Mouse (Mus musculus) cerebellum, adult 11-12 months (tissue): ENCODE measurements at regions not wholly inside any gene's neighbourhood (a gene's known extent, or its start where the extent isn't known, plus 50 kb on each side); places are given as distances from the start of the nearest gene placed in this dataset.

Experiments used
- DNase-seq: peaks from one replicate; pipeline ENCODE4 v3.0.0; 2022

DNA sequence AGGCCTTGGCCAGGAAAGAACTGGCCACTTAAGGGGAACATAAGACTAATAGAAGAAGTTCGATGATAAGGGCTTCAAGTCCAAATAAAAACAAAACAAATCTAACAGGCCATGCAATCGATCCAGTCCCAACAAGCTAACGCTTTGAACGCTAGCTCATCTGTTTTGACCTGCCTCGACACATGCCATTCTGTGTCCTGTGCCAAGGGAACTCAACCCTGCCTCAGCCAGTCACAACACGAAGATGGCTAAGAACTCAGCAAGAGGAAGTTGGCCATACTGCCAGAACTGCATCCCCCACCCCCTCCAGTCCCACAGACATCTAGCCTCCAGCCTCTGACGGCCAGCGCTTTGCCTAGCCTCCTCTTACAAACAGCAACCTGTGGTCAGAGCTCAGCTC is 259.1 kb downstream of the Gm12728 start:
- DNase-seq = no peak

DNA sequence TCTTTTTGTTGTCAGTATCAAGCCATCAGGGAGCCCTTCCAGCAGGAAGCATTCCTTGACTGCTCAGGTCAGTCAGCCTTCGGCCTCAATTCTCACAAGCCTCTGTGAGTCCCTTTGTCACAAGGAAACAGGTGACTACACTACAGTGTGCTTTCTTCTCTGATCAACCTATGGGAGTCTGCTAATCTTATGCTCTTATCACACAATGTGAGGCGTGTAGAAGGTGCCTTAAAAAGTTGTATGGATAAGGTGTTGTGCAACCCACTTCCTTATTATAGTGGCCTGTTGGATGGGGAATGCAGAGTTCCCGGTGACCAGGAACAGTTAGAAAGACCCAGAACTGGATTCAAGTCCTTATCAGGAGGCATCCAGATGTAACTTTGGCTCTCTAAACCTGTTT is 260.2 kb downstream of the Gm12728 start:
- no peak for DNase-seq

DNA sequence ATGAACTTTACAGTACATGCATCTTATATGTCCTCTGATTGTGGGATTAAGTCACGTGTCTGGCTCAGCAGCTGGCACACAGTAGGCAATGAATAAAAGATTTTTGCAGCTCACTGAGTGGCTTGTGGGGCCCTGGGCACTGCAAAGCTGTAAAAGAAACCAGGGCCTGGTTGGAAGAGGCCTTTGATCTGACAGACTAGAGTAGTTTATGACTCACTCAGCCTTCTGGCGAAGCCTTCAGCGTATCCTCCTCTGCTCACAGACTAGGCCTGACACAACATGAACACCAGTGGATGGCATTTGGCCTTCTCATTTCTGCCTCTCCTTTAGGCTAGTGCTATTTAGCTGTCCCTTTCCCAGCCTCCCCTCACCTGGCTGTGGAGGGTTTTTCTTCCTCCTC is 260.6 kb downstream of the Gm12728 start:
- no peak for DNase-seq

DNA sequence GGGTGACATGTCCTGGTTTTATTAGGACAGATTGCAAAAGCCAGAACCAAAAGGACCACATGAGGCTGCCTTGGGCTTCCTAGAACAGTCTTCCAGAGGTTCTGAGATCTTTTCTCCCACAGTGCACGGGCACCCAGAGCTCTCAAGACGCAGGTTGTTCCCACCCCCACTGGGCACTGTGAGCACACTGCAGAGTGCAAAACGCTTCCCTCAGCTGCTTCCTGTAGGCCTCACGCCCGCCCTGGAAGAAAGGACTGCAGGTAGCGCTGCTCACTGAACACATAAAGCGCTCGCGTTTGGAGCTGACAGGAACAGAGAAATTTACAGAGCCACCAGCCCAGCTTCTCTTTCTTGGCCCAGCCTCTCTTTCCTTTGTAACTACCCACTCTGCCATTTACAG is 262.5 kb upstream of the Usp24 start:
- no peak for DNase-seq

DNA sequence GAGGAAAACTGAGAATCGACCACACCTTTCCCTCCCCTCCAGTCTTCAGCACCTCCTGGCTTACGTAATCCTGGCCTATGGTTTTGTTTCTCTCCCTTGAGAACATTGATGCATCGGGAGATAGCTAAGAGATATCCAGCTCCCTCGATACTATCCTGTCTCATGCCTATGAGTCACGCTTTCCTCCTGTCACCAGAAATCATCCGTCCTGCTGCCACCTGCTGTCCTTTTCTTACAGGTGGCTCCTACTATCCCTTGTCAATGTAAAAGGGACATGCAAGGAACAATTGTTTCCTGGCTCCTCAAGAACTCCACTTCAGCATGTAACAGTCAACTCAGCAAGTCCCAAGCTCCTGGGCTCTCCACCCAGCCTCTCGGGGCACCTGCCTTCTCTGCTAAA is 261.7 kb upstream of the Usp24 start:
- DNase-seq = no peak

DNA sequence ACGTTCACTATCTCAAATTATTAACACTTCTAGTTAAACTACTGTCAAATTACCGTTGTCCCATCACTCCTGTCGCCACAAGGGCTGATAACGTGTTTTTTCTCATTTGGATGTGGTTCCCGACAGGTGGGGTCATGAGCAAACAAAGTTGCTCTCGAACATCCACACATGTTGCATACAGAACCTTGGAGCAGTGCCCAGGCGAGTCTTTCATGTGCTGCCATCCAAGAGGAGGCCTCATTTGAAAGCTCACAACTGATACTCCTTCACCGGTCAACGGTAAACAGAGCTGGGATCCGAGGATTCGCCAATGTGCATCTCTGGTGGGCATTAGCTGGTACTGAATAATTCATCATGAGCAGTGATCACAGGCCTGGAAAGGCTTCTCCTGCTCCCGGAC is 253.4 kb upstream of the Usp24 start:
- DNase-seq = no peak

DNA sequence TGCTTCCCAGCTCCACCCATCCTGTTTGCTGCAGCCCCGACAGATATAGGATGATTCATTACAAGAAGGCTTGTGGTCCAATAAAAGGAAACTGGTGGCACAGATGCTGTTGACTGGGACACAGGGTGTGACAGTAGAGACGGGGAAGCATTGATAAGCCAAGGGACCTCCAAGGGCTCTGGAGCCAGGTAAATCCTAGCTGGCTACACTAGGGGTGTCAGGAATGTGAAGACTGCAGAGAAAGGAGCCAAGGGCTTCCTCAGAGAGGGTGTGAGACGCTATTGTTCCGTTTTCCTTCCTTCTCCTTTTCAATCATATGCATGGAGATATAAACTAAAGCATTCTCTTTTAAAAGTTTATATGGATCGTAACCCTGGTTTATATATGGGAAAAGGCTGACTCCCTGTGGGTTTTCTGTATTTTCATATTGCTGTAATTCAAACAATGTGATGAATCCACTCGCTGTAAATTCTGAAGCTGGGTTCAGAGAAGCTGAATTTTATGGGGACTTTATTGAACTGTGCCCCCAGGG is 252.1 kb upstream of the Usp24 start:
- DNase-seq = no peak

DNA sequence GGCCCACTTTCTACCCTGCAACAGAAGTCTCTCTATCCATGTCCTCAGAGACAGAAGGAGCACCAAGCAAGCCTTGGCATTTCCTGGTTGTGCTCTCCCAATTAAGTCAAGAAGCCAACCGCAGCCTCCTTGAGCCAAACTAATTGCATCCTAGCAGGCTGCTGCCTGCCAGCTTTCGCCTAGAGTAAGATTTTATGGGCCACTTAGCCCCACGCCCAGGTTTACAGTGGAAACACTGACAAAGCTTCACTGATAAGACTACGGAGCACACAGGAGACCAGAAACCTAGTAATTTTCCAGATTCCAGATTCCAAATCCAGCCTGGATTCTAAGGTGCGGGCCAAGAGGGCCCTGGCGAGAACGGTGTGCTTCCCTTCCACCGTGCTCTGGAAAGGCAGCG is 249.0 kb upstream of the Usp24 start:
- no peak for DNase-seq

DNA sequence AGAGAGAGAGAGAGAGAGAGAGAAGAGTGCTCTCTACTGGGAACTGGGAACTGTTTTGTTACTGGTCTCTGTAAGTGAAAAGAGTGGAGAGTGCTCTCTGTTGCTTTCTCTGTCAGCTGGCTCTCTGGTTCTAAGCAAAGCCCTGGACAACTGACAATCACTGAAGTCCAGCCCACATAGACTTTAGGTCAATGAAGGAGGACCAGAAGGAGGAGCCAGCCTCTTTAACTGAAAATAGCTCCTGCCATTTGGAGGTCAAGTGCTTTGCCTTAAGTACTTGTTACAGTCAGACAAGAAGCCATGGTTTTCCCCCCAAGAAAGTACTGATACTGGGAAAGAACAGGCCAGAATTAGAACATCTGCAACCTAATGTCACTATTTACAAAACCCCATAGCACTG is 232.5 kb upstream of the Usp24 start:
- no peak for DNase-seq

DNA sequence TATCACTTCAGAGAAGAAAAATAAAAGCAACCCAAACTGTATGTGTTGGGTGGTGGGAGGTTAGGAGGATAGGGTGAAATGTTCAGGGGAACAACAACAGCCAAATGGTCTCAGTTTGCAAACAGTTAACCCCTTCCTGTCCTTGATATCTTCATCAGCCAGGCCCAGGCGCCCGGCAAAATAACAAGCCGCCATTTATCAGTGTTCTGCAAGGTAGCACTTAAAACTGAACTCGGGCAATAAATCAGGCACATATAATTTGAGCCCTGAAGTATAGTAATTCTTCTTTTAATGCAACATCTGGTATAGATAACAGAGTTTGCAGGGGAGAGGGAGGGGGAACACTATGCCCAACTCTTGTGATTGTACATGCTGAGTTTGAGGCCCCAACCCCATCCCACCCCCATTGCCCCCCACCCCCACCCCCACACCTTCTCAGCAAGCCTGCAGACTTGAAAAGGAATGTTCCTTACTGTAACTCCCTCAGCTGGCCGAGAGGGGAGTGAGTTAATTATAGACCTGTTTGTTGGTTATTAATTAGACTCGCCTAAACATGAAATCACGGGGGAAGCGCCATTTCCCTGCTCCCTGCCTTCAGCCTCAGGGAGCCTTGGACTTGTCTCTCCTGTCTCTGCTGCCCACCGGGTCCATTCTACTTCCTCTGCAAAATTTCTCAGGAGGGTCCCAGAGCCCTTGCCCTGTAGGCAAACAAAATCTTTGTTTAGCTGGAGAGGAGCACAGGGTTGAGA is 223.9 kb upstream of the Usp24 start:
- no peak for DNase-seq

DNA sequence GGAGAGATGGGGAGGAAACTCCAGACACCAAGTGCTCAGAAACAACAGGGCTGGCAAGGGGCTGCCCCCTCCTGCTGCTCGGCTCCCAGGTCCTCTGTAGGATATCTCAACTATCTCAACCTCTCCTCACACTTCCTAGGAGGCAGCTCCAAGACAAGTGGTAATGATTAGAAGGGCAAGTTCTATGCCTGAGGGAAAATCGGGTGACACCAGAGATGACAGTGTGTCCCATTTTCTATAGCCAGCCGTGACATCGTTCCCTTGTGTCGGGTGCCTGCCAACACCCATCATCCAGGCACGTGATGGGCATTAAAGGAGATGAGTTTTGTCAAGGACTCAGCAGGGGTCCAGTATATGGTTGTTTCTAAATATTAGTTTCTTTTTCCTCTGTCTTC is 223.3 kb upstream of the Usp24 start:
- no peak for DNase-seq

DNA sequence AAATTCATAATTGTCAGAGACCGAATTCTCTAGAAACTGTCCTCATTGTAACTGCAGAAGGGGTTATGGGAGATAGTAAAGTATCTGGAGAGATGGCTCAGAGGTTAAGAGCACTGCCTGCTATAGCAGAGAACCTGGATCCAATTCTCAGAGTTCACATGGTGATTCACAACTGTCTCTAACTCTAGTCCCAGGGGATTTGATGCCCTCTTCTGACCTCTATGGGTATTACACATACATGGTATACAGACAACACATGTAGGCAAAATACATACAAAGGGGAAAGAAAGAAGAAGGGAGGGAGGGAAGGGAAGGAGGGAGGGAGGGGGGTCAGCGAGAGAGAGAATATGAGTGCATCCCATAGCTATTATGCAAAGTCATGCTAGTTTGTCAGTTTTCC is 222.8 kb upstream of the Usp24 start:
- no peak for DNase-seq

DNA sequence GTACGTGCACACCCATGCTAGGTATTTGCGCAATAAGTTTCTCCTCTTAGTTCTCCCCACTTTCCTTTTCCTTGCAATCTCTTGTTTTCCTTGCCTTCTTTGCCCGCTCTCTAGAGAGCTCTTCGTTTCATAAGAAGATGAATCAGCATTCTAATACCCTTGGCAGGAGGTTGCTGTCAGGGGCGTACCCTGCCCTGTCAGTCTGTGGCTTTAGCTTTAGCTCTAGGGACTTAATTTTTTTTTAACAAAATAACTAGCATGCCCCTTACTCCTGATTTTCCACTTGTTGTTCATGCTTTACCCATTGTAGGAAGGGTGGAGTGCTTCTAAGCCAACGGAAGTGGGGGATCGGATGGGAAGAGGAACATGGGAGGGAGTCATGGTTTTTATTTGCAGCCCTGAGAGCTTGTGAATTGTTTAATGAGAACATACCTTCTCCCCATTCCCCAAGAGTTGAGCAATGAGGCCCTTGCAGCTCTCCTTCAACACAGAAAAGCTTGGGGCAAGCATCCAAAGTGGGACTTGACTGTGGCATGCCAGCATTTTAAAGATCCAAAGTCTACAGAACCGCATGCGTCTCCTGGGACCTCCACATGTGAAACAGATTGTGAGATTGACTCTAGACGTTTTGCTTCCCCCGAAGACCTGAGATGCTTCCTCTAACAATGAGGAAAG is 221.0 kb upstream of the Usp24 start:
- DNase-seq = no peak

DNA sequence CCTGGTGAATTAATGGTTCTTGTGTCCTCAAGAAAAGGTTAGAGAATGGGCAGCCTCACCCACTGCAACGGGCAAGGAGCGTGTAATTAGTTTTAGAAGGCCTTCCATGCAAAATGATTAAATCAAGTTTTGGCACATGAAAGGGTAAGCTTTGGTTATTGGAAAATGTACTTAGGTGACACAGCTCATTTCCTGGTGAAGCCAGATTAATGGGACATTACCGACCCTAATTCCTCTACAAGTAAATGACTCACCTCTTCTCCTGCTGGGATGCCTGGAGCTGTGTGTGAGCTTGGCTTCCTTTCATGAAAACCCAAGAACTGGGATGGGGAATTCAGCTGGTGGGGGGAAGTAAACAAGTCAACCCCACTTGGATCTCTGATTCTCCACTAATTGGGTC is 219.9 kb upstream of the Usp24 start:
- DNase-seq = no peak

DNA sequence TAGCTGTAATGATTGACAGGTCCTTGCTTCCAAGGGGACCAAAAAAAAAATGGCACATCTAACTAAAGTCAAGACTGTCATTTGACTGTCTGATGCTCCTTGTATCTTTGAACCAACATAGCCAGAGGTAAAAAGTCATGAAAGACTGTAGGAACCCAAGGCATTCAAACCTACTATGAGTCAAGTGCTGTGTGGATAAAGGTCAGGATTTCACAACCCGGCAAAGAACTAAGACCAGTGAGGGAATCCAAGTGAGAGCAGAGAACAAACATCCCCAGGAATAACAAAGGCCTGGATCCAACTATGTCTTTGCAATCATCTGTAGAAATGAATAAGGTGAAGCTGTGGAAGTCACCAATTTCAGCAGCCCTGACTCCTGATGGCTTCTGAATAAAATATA is 218.2 kb upstream of the Usp24 start:
- no peak for DNase-seq

DNA sequence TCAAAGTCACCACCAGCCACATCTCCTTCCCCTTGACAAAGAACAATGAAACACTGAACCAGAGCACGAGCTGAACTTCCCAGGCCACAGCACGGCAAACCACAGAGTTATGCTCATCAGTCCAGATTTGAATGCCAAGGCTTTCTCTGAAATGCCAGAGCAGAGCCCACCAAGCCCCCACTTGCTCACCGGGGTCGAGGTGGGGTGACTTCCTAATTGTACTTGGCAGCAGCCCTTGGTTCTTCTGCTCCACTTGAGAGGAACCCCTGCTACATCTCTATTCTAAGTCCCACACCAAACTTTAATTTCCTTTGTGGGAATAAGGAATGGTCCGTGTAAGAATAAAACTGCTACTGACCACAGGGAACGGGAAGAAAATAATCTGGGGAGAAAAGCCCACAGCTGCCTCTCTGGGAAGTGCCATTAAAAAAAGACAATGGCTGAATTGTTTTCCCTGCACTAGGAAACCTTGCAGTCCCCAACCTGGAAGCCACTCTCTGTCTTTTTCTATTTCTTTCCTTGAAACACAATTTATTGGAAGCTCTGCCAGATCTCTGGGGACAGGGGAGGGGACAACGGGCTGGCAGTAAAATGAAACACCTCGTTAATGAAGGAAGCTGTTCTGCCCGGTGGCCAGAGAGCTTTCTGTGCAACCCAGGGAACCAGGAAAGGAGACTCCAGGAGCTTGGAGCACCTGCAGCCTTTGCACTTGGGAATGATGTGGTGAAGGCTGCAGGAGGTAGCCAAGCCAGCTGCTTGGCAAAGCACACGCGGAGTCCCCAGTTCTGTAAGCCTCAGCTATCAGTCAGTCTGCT is 215.6 kb upstream of the Usp24 start:
- no peak for DNase-seq

DNA sequence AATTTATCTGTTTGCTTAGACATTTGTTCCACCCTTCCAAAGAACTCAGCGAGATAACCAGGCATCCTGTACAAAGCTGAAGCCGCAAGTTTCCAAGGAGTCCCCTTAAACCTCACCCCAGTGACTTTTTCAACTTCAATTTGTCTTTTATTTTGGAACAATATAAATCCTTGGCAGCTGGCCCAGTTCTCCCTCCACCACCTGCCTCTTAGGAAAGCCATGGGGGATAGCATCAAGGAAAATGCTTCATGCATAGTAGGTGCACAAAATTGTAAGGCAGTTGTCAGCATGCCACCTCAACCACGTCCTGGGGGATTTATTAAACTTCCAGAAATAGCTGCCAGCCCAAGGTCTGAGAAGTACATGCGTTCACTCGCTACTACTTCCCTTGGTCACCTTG is 214.1 kb upstream of the Usp24 start:
- DNase-seq = no peak

DNA sequence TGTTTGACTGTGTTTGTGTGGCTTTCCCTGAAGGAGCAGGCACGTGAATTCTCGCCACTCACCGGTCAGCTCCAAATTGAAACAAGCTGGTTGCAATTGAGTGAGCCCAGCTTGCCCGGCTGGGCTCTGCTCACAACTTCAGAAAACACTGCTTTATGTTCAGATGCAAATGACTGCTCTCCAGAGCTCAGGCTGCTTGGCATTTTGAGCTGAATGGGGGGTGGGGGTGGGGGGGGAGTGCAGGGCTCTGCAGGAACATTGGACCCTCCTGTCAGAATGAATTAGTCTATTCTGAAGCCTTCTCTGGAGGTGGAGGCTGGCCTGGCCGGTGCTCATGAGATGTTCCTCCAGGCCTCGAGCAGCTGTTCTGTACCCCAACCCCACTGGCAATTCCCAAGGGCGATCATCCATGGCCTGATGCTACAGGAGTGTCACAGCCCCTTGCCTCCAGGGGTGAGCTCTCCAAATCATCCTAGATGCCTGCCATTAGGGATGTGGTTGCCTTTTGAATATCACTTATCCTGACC is 213.5 kb upstream of the Usp24 start:
- no peak for DNase-seq

DNA sequence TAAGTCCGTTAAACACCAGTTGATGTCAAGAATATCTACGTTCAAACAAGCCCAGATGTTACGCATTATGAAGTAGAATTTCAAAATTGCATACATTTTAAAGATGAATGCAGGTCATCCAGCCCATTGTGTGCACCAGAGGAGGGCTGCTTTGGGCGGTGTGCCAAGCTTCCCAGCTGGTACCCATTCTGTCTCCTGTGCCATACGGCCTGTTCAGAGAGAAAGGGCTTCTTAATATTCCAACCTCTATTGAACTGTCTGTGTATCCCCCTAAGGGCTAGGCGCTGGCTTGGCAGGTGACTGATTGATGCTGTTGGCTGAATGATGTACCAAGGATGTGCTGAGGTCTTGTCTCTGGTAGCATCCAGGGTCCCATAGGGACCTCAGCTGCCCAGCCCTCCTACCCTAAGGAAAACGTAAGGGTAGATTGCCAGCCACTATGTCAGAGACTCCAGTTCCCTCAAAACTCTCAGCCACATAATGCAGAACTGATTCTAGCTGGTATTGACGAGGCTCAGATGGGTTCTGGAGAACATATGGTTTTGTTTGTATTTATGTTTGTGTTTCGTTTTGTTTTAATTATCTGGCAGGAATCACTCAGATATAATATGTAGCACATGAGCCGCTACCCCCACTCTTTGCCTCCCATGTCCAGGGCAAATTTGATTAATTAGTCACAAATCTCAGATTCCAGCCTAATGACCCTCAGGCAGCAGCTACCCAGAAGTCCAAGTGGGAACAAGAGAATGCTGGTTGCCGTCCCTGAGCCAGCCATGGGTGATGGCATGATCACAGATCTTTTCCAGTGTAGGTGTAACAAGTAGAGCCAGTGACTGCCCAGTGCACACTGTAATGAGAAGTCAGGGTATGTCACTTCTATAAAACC is 212.0 kb upstream of the Usp24 start:
- DNase-seq = no peak

DNA sequence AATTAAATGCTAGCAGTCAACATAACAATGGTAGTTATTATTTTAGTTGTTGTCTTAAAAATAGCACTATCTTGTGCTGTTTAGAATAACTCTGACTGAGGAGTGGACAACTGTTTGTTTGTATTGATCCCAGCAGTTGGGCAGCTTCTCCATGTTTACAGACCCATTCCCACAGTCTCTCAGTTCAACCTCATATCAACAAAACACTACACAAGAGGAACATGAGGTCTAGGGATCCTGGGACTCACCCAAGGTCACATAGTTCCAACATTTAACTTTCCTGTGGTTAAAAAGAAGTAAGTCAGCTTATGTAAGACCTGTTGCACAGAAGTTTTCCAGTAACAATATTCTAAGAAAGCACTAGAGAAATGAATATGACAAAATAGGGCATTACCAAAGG is 203.0 kb upstream of the Usp24 start:
- DNase-seq = no peak

DNA sequence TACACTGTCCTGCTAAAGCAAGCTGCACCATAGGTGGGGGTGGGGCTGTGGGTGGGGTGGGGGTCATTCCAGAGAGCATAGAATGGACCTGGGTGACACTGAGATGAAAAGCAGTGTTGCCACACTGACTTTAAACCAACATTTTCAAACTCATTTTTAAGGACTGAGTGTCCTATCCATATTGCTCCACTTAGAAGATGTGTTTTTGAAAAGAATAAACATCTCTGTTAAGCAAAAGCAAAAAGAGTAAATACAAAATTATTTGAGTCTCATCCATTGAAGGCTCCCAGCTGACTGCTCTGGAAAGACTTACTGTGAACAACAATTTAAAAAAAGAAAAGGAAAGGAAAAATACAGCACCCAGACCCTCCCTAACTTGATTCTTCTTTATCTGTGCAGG is 202.3 kb upstream of the Usp24 start:
- no peak for DNase-seq

DNA sequence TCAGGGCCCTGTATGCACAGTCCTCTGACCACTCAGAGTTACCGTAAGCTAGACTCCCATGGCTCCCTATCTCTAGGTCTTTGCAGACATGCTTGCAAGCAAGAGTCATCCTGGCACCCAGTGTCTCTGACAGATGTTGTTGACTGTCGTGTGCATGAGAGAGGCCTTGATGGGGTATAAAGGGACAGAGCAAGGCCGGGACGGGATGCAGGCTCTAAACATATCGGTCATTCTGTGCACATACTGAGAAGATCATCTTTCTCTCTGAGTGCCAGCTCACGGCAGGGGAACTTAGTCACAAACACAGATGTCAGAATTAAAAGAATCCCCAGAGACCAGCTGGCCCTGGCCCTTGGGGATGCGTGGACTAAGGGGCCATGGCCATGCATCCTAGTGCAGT is 199.4 kb upstream of the Usp24 start:
- no peak for DNase-seq

DNA sequence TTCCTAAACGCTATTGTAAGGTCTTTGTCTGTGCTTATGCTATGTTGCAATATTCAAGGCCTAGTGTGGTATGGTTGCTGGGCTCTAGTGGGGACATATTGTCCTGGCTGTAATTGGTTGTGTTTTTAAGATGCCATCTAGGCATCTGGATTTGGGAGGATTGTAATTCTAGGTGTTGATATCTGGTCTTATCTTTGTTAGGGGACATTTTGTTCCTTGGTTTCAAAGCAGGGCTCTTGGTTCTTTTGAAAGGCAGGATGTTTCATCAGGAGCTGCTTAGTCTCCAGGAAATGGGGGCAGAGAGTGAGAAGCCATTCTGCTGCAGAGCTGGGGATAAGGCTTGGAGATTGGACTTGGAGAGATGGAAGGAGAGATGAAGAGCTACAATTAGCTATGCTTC is 194.7 kb upstream of the Usp24 start:
- no peak for DNase-seq
